Mouse (Mus musculus) myocyte (in vitro differentiated cells): ENCODE data around the gene Nxf1.

Experiments
- CEBPB ChIP-seq: IDR thresholded peaks from 2 replicates; pipeline ENCODE4 v1.6.1; 2011; ENCODE audit warnings: mild to moderate bottlenecking, moderate library complexity; ENCODE audit not compliant: poor library complexity, insufficient read depth, severe bottlenecking
- E2F4 ChIP-seq: IDR thresholded peaks from one replicate; pipeline ENCODE4 v1.6.1; 2011; ENCODE audit warnings: mild to moderate bottlenecking, control low read depth, moderate library complexity; ENCODE audit not compliant: insufficient read depth
- MAX ChIP-seq: IDR thresholded peaks from one replicate; pipeline ENCODE4 v1.6.1; 2011; ENCODE audit warnings: low read depth, mild to moderate bottlenecking, control low read depth
- MYOD1 ChIP-seq, 3 experiments: IDR thresholded peaks; one replicate each; pipeline ENCODE4 v1.6.1; 2011; ENCODE audit warnings: control low read depth in 2 of 3, low read depth in 2 of 3, mild to moderate bottlenecking in 2 of 3, moderate library complexity in 1 of 3; ENCODE audit not compliant: insufficient read length in 2 of 3, control insufficient read depth in 1 of 3
- MYOG ChIP-seq, 3 experiments: IDR thresholded peaks; one replicate each; pipeline ENCODE4 v1.6.1; 2011; ENCODE audit warnings: control low read depth in 2 of 3, low read depth in 2 of 3, mild to moderate bottlenecking in 2 of 3; ENCODE audit not compliant: insufficient read length in 2 of 3, control insufficient read depth in 1 of 3, insufficient read depth in 1 of 3
- POLR2A ChIP-seq: IDR thresholded peaks from one replicate; pipeline ENCODE4 v1.6.1; 2011; ENCODE audit warnings: low read depth, mild to moderate bottlenecking, control low read depth, moderate library complexity; ENCODE audit not compliant: insufficient read length
- POLR2AphosphoS2 ChIP-seq: IDR thresholded peaks from one replicate; pipeline ENCODE4 v1.6.1; 2011; ENCODE audit warnings: low read depth, control low read depth; ENCODE audit not compliant: insufficient read length
- REST ChIP-seq: IDR thresholded peaks from one replicate; pipeline ENCODE4 v1.6.1; 2011; ENCODE audit warnings: mild to moderate bottlenecking, control low read depth, moderate library complexity; ENCODE audit not compliant: insufficient read depth, insufficient read length
- TCF12 ChIP-seq: IDR thresholded peaks from one replicate; pipeline ENCODE4 v1.6.1; 2011; ENCODE audit warnings: mild to moderate bottlenecking, control low read depth; ENCODE audit not compliant: poor library complexity, insufficient read depth, severe bottlenecking
- TCF3 ChIP-seq: IDR thresholded peaks from one replicate; pipeline ENCODE4 v1.6.1; 2011; ENCODE audit warnings: low read depth, control low read depth; ENCODE audit not compliant: insufficient read length
- USF1 ChIP-seq: IDR thresholded peaks from one replicate; pipeline ENCODE4 v1.6.1; 2011; ENCODE audit warnings: low read depth, mild to moderate bottlenecking, control low read depth, moderate library complexity

DNA sequence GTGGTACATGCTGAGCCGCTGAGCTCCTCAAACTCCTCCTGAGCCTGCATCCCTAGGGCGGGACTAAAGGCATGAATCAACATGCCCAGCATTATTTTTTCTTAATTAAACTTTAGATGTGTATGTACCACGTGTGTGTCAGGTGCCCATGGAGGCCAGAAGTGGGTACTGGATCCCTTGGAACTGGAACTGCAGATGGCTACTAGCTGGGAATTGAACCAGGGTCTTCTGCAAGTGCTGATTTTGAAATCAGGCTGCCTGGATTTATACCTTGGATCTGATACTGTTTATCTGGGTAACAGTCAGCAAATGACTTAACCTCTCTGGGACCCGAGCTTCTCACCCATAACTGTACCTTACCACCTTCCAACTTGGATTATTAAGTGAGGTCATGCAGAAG lies 34.9 kb upstream of the Nxf1 start:
- no peak for TF ChIP-seq CEBPB
- no peak for TF ChIP-seq POLR2AphosphoS2
- TF ChIP-seq E2F4, result no peak
- no peak for TF ChIP-seq MYOD1 (IDR thresholded peaks at IDR 0.05; ENCODE audit: control insufficient read depth in 1 of 3, insufficient read length in 2 of 3, low read depth in 2 of 3)
- TF ChIP-seq POLR2A, result no peak
- no peak for TF ChIP-seq MAX
- TF ChIP-seq USF1, result no peak
- no peak for TF ChIP-seq TCF3
- TF ChIP-seq MYOG (IDR thresholded peaks at IDR 0.05; ENCODE audit: control insufficient read depth in 1 of 3, insufficient read depth in 1 of 3, insufficient read length in 2 of 3, low read depth in 2 of 3), result no peak
- TF ChIP-seq TCF12, result no peak
- TF ChIP-seq REST, result no peak
